Mouse (Mus musculus): ENCODE measurements around the gene Arl6ip4. TPM values are rescaled to one million over a fixed set of nuclear protein-coding genes. Genes with fewer than 3 reads are reported as not detected.

Gene Arl6ip4
- polyA plus RNA-seq, 1 experiment, result 19.6 TPM

DNA sequence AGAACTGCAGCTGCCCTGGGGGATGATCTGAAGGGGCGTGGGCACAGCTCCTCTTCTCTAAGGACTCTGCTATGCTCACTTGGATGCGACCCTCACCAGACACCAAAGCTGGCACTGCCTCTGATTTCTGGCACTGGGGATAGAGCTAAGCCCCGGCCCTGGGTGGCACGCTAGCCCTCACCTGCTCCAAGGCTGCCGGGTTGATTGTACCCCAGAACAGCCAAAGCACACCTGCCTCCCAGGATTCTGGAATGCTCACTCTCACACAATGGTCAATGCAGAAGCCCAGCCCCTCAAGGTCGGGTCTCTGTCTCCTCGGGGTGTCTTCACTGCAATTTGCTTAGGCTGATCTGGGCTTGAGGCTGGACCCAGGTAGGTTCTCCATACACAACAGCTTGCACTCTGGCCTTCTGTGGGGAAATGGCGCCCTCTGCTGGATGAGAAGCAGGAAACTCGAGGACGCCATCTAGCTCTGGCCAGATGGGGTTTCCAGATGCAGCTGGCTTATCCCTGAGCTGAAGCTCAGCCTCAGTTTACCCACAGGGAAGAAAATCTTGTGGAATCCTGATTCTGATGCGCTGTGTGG, 31.2 kb upstream of the Arl6ip4 start:
- 16% methylated on average over 11 of the region's 11 CpGs for WGBS
- H3K27ac ChIP-seq (ENCODE audit: insufficient read depth, low read depth, low read length), result peak overlapping the region; percentile 89
- H3K4me3 ChIP-seq (ENCODE audit: low read depth, low read length), result peak overlapping the region; percentile 12
- TF ChIP-seq POLR2A (IDR thresholded peaks at IDR 0.05; ENCODE audit: low read depth, low read length) (no peak; the same call in 1 of the 2 replicates), CTCF (IDR thresholded peaks at IDR 0.05; ENCODE audit: extremely low read depth, insufficient read length, insufficient replicate concordance, low read depth, low read length) (peak; percentile 99)
- no peaks in the 10 kb centered on the region for H3K27me3 ChIP-seq (ENCODE audit: control insufficient read depth, insufficient read depth, low read length)
- H3K36me3 ChIP-seq (ENCODE audit: control insufficient read depth, insufficient read depth, low read length), result peaks cover 4% of the 10 kb centered on the region; the same call in 1 of the 2 replicates
- peaks cover 28% of the 10 kb centered on the region for H3K4me1 ChIP-seq (ENCODE audit: control insufficient read depth, insufficient read depth, insufficient read length, low read length)

DNA sequence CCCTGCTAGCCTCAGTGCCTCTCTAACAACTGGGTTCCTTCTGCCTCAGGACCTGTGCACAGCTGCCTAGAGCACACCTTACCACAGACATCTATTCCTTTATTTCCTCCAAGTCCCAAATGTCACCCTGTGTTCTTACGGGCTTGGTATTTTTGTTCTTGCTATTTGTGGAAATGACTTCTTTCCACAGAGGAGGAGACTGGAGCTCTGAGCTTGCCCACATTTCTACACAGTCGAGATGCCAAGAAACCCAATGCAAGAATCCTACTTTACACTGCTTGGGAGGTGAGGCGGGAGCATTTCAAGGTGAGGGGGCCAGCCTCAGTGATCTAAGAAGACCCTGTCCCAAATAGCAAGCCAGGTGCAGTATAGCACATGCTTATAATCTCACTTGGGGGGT, 30.4 kb upstream of the Arl6ip4 start:
- Histone ChIP-seq H3K4me3 (ENCODE audit: low read depth, low read length) (no peak overlapping the region), H3K4me1 (ENCODE audit: control insufficient read depth, insufficient read depth, insufficient read length, low read length) (peaks cover 29% of the 10 kb centered on the region), H3K27me3 (ENCODE audit: control insufficient read depth, insufficient read depth, low read length) (no peaks in the 10 kb centered on the region), H3K36me3 (ENCODE audit: control insufficient read depth, insufficient read depth, low read length) (peaks cover 4% of the 10 kb centered on the region), H3K27ac (ENCODE audit: insufficient read depth, low read depth, low read length) (no peak overlapping the region)
- WGBS, result 79% methylated on average over 3 of the region's 3 CpGs
- TF ChIP-seq POLR2A (IDR thresholded peaks at IDR 0.05; ENCODE audit: low read depth, low read length) (no peak), CTCF (IDR thresholded peaks at IDR 0.05; ENCODE audit: extremely low read depth, insufficient read length, insufficient replicate concordance, low read depth, low read length) (no peak)

- no peaks in the 10 kb centered on the region for H3K27me3 ChIP-seq (ENCODE audit: control insufficient read depth, insufficient read depth, low read length)
- peaks cover 4% of the 10 kb centered on the region for H3K36me3 ChIP-seq (ENCODE audit: control insufficient read depth, insufficient read depth, low read length)
- no peak for TF ChIP-seq CTCF (IDR thresholded peaks at IDR 0.05; ENCODE audit: extremely low read depth, insufficient read length, insufficient replicate concordance, low read depth, low read length)
- TF ChIP-seq POLR2A (IDR thresholded peaks at IDR 0.05; ENCODE audit: low read depth, low read length), result no peak
- H3K4me3 ChIP-seq (ENCODE audit: low read depth, low read length), result no peak overlapping the region
- no peak overlapping the region for H3K27ac ChIP-seq (ENCODE audit: insufficient read depth, low read depth, low read length)
- WGBS, result 73% methylated on average over 4 of the region's 4 CpGs
- peaks cover 33% of the 10 kb centered on the region for H3K4me1 ChIP-seq (ENCODE audit: control insufficient read depth, insufficient read depth, insufficient read length, low read length)
These were observed 29.0 kb upstream of the Arl6ip4 start for GRCm38 (mm10) chr5:124086876-124087275.

GRCm38 (mm10) chr5:124089868-124090267, 26.0 kb upstream of the Arl6ip4 start:
- TF ChIP-seq POLR2A (IDR thresholded peaks at IDR 0.05; ENCODE audit: low read depth, low read length) (no peak), CTCF (IDR thresholded peaks at IDR 0.05; ENCODE audit: extremely low read depth, insufficient read length, insufficient replicate concordance, low read depth, low read length) (no peak)
- H3K27ac ChIP-seq (ENCODE audit: insufficient read depth, low read depth, low read length), result no peak overlapping the region
- no peak overlapping the region for H3K4me3 ChIP-seq (ENCODE audit: low read depth, low read length)
- H3K36me3 ChIP-seq (ENCODE audit: control insufficient read depth, insufficient read depth, low read length), result peaks cover 4% of the 10 kb centered on the region
- peaks cover 23% of the 10 kb centered on the region for H3K4me1 ChIP-seq (ENCODE audit: control insufficient read depth, insufficient read depth, insufficient read length, low read length)
- H3K27me3 ChIP-seq (ENCODE audit: control insufficient read depth, insufficient read depth, low read length), result no peaks in the 10 kb centered on the region
- 94% methylated on average over 23 of the region's 23 CpGs for WGBS

DNA sequence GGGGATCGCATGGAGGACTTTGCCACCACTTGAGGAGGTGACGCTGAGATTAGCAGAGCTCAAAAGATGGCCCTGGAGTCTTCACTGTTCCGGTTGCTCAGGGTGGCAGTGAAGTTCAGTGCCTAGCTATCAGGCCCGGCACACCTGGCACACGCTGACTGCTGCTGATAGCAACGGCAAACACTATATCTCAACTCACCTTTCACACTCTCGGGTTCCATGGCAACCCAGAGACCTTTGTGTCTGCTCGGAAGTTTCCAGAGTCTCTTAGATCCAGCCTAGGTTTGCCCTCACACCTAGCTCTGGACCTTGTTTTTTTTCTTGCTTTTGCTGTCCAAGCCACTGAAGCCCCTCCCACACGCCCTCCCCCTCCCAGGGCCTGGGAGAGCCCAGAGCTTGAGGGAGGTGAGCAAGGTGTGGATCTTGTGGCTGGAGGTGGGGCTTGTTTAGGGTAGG, 23.9 kb upstream of the Arl6ip4 start:
- Histone ChIP-seq H3K36me3 (ENCODE audit: control insufficient read depth, insufficient read depth, low read length) (peaks cover 4% of the 10 kb centered on the region), H3K4me3 (ENCODE audit: low read depth, low read length) (no peak overlapping the region), H3K27me3 (ENCODE audit: control insufficient read depth, insufficient read depth, low read length) (no peaks in the 10 kb centered on the region), H3K27ac (ENCODE audit: insufficient read depth, low read depth, low read length) (peak overlapping the region; percentile 89), H3K4me1 (ENCODE audit: control insufficient read depth, insufficient read depth, insufficient read length, low read length) (peaks cover 30% of the 10 kb centered on the region)
- TF ChIP-seq POLR2A (IDR thresholded peaks at IDR 0.05; ENCODE audit: low read depth, low read length) (no peak), CTCF (IDR thresholded peaks at IDR 0.05; ENCODE audit: extremely low read depth, insufficient read length, insufficient replicate concordance, low read depth, low read length) (no peak)
- WGBS, result 26% methylated on average over 9 of the region's 9 CpGs

DNA sequence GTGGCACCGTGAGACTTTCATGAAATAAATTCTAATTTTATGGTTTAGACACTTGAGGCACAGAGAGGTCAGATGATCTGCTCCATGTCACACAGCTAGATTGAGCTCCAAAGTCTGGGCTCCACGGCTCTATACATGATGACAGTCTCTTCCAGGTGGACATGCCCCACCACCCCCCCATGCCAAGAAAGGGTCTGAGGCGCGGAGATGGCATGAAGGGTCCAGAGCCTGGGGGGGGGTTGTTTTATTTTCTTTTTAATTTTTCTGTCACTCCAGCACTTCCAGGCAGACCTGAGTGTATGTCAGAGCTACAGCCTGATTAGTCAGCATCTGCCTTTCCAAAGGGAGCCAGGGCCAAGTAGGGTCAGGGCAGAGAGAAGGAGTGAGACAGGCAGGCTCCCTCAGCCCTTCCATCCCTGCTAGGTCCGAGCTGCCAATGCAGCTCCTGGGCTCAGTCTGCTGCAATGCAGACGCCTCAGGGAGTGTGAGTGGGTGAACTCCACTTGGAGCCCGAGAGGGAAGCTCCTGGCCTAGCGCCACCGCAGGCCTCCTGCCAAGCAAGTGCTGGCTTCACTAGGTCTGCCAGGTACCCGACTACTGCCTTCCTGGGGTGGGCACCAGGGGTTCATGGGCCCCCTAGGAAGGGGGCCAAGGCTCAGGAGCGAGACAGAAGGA, 22.6 kb upstream of the Arl6ip4 start:
- Histone ChIP-seq H3K27me3 (ENCODE audit: control insufficient read depth, insufficient read depth, low read length) (no peaks in the 10 kb centered on the region), H3K4me1 (ENCODE audit: control insufficient read depth, insufficient read depth, insufficient read length, low read length) (peaks cover 30% of the 10 kb centered on the region), H3K4me3 (ENCODE audit: low read depth, low read length) (no peak overlapping the region), H3K36me3 (ENCODE audit: control insufficient read depth, insufficient read depth, low read length) (peaks cover 4% of the 10 kb centered on the region), H3K27ac (ENCODE audit: insufficient read depth, low read depth, low read length) (no peak overlapping the region)
- no peak for TF ChIP-seq CTCF (IDR thresholded peaks at IDR 0.05; ENCODE audit: extremely low read depth, insufficient read length, insufficient replicate concordance, low read depth, low read length)
- TF ChIP-seq POLR2A (IDR thresholded peaks at IDR 0.05; ENCODE audit: low read depth, low read length), result no peak
- WGBS, result 43% methylated on average over 11 of the region's 11 CpGs

DNA sequence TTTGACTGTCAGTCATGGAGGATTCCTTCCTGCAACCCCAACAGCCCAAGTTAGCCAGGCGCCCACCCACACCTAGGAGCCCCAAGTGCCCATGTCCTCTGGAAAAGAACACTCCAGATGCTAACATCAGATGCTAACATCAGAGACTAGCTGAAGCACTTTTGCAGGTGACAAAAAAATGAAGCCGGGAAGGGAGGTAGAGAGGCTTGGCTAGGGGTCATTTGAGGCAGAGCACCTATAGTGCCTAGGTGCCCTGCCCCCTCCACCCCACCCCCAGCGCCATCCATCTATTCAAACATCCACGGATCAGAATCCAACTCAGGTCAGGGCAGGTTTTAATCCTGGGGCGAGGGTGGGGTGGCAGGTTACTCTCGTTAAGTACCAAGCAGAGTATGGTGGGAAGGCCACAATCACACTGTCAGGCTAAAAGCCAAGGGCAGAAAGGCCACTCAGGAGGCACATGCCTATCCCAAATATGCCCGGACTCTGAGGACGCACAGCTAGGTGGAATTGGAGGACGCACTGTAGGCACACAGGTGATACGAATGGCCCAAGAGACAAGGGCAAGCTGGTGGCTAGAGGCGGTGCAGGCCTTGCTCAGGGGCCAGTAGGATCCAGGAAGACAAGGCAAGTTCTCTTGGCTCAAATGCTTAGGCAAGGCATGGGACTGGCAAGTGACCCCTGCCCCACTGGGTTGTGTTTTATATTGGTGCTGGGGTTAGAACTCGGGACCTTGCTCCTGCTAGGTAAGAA, 21.9 kb upstream of the Arl6ip4 start:
- Histone ChIP-seq H3K4me3 (ENCODE audit: low read depth, low read length) (no peak overlapping the region), H3K27ac (ENCODE audit: insufficient read depth, low read depth, low read length) (no peak overlapping the region), H3K27me3 (ENCODE audit: control insufficient read depth, insufficient read depth, low read length) (no peaks in the 10 kb centered on the region), H3K4me1 (ENCODE audit: control insufficient read depth, insufficient read depth, insufficient read length, low read length) (peaks cover 30% of the 10 kb centered on the region), H3K36me3 (ENCODE audit: control insufficient read depth, insufficient read depth, low read length) (peaks cover 4% of the 10 kb centered on the region)
- 82% methylated on average over 12 of the region's 12 CpGs for WGBS
- TF ChIP-seq POLR2A (IDR thresholded peaks at IDR 0.05; ENCODE audit: low read depth, low read length) (no peak), CTCF (IDR thresholded peaks at IDR 0.05; ENCODE audit: extremely low read depth, insufficient read length, insufficient replicate concordance, low read depth, low read length) (no peak)
